Mouse (Mus musculus) liver, adult 2 months (tissue): ENCODE results near the gene Plcb1. TPM values are rescaled to one million over a fixed set of nuclear protein-coding genes. Genes with fewer than 3 reads are reported as not detected.

Experiments used
- DNase-seq: peaks from one replicate; pipeline ENCODE4 v3.0.0-alpha.2; 2011; ENCODE audit warnings: low read depth, low spot score; ENCODE audit errors: extremely low read depth
- H3K27ac ChIP-seq: fragments of 200-500 bp; replicated peaks from 2 replicates; pipeline ENCODE4 v1.5.1; 2012; ENCODE audit warnings: low read depth, mild to moderate bottlenecking, control low read depth, inconsistent platforms, low read length; ENCODE audit not compliant: insufficient read depth
- H3K27me3 ChIP-seq: fragments of 200-500 bp; 2 replicates; pipeline ENCODE4 v1.6.1; 2012; ENCODE audit warnings: mild to moderate bottlenecking, moderate library complexity, low read length, inconsistent platforms; ENCODE audit not compliant: control insufficient read depth, insufficient read depth
- H3K36me3 ChIP-seq: fragments of 200-500 bp; 2 replicates; pipeline ENCODE4 v1.6.1; 2012; ENCODE audit warnings: low read length, inconsistent platforms; ENCODE audit not compliant: control insufficient read depth, insufficient read depth
- H3K4me1 ChIP-seq: fragments of 200-500 bp; 2 replicates; pipeline ENCODE4 v1.6.1; 2011; ENCODE audit warnings: low read length; ENCODE audit not compliant: control insufficient read depth, insufficient read depth
- H3K4me3 ChIP-seq: fragments of 200-500 bp; 2 replicates; pipeline ENCODE4 v1.5.1; 2011; ENCODE audit warnings: low read depth, mild to moderate bottlenecking, control low read depth, low read length, moderate library complexity; ENCODE audit not compliant: insufficient read depth
- H3K79me2 ChIP-seq: fragments of 200-500 bp; 2 replicates; pipeline ENCODE4 v1.6.1; 2012; ENCODE audit warnings: inconsistent platforms, mild to moderate bottlenecking, low read length, moderate library complexity; ENCODE audit not compliant: control insufficient read depth, insufficient read depth
- H3K9ac ChIP-seq: fragments of 200-500 bp; 2 replicates; pipeline ENCODE4 v1.6.1; 2012; ENCODE audit warnings: low read depth, mild to moderate bottlenecking, control low read depth, inconsistent platforms, low read length
- CTCF ChIP-seq: fragments of 200-500 bp; IDR thresholded peaks from 2 replicates; pipeline ENCODE4 v1.5.1; 2011; ENCODE audit warnings: low read depth, low read length, control low read depth
- POLR2A ChIP-seq: fragments of 200-500 bp; IDR thresholded peaks from 2 replicates; pipeline ENCODE4 v1.6.1; 2011; ENCODE audit warnings: low read length, control low read depth; ENCODE audit not compliant: insufficient read depth; ENCODE audit errors: extremely low read depth
- WGBS: fragments of 180-500 bp; shearing (Covaris S2); methylation state at CpG from one replicate; pipeline ENCODE4 v1.1.7; 2018; 5-methylcytosine and 5-hydroxymethylcytosine counted together
- polyA plus RNA-seq: library from polyadenylated mRNA; depleted of rRNA; stranded (reverse); fragments of >200 nt; gene quantifications from 2 replicates; pipeline ENCODE4 v1.2.3, GENCODE M21; 2012
- total RNA-seq: library from RNA; depleted of rRNA; stranded (reverse); fragments of >200 nt; gene quantifications from 2 replicates; pipeline ENCODE4 v1.2.3, GENCODE M21; 2014

The Plcb1 gene
- total and polyA plus RNA-seq, 2 experiments: 0.88 to 15.4 TPM

- no peaks in the 10 kb centered on the region; the same call in 1 of the 2 replicates for H3K36me3 ChIP-seq
- 79% methylated on average over 6 of the region's 6 CpGs for WGBS
- no peak overlapping the region for H3K4me3 ChIP-seq
- no peaks in the 10 kb centered on the region for H3K27me3 ChIP-seq
- H3K79me2 ChIP-seq: no peaks in the 10 kb centered on the region
- no peak overlapping the region for H3K9ac ChIP-seq
- no peak overlapping the region for H3K27ac ChIP-seq
- H3K4me1 ChIP-seq: no peaks in the 10 kb centered on the region
- no peak for DNase-seq
- TF ChIP-seq CTCF (no peak), POLR2A (no peak)
Measured at GRCm38 (mm10) chr2:135279026-135279425, 493.2 kb downstream of the Plcb1 start.

GRCm38 (mm10) chr2:135283783-135284182 is 497.9 kb downstream of the Plcb1 start:
- peak; percentile 30 for DNase-seq
- TF ChIP-seq POLR2A (no peak), CTCF (no peak)
- no peaks in the 10 kb centered on the region for H3K4me1 ChIP-seq
- no peaks in the 10 kb centered on the region for H3K79me2 ChIP-seq
- no peak overlapping the region for H3K4me3 ChIP-seq
- 47% methylated on average over 3 of the region's 3 CpGs for WGBS
- no peaks in the 10 kb centered on the region for H3K27me3 ChIP-seq
- H3K27ac ChIP-seq: no peak overlapping the region
- no peak overlapping the region for H3K9ac ChIP-seq
- H3K36me3 ChIP-seq: no peaks in the 10 kb centered on the region; the same call in 1 of the 2 replicates

GRCm38 (mm10) chr2:135296184-135296769 is 510.4 kb downstream of the Plcb1 start:
- TF ChIP-seq POLR2A: no peak
- Histone ChIP-seq H3K27me3 (no peaks in the 10 kb centered on the region), H3K27ac (peak overlapping the region; percentile 53; the same call in 1 of the 2 replicates), H3K4me1 (peaks cover 3% of the 10 kb centered on the region; the same call in 1 of the 2 replicates), H3K4me3 (no peak overlapping the region), H3K36me3 (no peaks in the 10 kb centered on the region), H3K79me2 (no peaks in the 10 kb centered on the region), H3K9ac (no peak overlapping the region)
- 33% methylated on average over 8 of the region's 8 CpGs for WGBS
- peak; percentile 88 for DNase-seq

- 89% methylated on average over 1 of the region's 1 CpGs for WGBS
- Histone ChIP-seq H3K27ac (no peak overlapping the region), H3K4me3 (no peak overlapping the region), H3K27me3 (no peaks in the 10 kb centered on the region), H3K79me2 (no peaks in the 10 kb centered on the region), H3K9ac (no peak overlapping the region), H3K36me3 (no peaks in the 10 kb centered on the region), H3K4me1 (peaks cover 3% of the 10 kb centered on the region; the same call in 1 of the 2 replicates)
- DNase-seq: no peak
- TF ChIP-seq CTCF (no peak), POLR2A (no peak)
Measured at GRCm38 (mm10) chr2:135300480-135300879, 514.6 kb downstream of the Plcb1 start.

- TF ChIP-seq CTCF (no peak), POLR2A (no peak)
- no peaks in the 10 kb centered on the region for H3K36me3 ChIP-seq
- no peak overlapping the region for H3K27ac ChIP-seq
- H3K4me1 ChIP-seq: no peaks in the 10 kb centered on the region; the same call in 1 of the 2 replicates
- H3K27me3 ChIP-seq: no peaks in the 10 kb centered on the region
- no peak overlapping the region for H3K4me3 ChIP-seq
- H3K9ac ChIP-seq: no peak overlapping the region
- H3K79me2 ChIP-seq: no peaks in the 10 kb centered on the region
- peak; percentile 86 for DNase-seq
- 91% methylated on average over 2 of the region's 2 CpGs for WGBS
Measured at GRCm38 (mm10) chr2:135302483-135302882, 516.6 kb downstream of the Plcb1 start.

- Histone ChIP-seq H3K27me3 (no peaks in the 10 kb centered on the region), H3K9ac (no peak overlapping the region), H3K36me3 (no peaks in the 10 kb centered on the region), H3K27ac (no peak overlapping the region), H3K79me2 (no peaks in the 10 kb centered on the region), H3K4me1 (no peaks in the 10 kb centered on the region; the same call in 1 of the 2 replicates), H3K4me3 (no peak overlapping the region)
- 46% methylated on average over 3 of the region's 3 CpGs for WGBS
- DNase-seq: peak; percentile 32
- TF ChIP-seq CTCF (no peak), POLR2A (no peak)
Measured at GRCm38 (mm10) chr2:135305186-135305585, 519.3 kb downstream of the Plcb1 start.
